Mouse (Mus musculus): ENCODE measurements at regions not wholly inside any gene's neighbourhood (a gene's known extent, or its start where the extent isn't known, plus 50 kb on each side); places are given as distances from the start of the nearest gene placed in this dataset.
"Not testable (repeated sequence)": the region's sequence is repeated elsewhere in the genome, so short reads cannot be mapped to it uniquely, and the experiment has no call there.

DNA sequence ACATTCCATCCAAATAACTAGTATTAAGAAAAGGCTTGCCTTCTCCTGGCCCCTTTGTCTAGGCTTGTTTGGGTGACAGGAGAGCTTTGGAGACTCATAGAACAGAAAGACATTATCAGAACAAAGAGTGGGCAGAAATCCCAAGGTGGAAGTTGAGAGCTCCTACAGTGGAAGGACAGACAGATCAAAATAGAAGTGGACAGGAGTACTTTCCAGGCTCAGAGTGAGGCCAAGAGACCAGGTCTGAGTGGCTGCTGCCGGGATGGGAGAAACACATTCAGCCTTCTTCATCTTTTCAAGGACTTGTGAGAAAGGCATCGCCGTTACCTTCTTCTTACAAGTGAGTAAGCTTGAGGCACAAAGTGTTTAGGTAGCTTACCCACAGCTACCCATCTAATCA, 197.5 kb downstream of the Fam43a start:
- CTCF ChIA-PET = no interaction called here

DNA sequence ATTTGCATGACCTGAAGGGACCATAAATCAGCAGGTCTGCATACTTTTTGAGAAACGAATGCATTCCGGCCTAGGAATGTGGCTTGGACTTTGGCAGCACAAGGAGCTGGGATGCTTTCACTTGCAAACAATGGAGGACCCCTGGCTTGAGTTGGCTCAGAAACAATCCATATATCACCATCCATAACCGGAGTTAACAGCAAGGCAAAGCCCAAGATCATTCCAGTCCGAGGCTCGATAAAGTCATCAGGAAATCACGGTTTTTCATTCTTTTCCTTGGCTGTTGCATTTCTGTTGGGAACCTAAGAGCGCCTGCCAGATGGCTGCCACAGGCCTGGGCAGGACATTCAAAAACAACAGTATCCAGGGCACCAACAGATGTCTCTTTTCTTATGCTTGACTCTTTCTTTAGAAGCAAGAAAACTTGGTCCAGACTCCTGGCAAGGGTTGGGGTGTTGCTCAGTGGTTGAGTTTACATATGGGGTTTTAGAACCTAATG, 198.5 kb downstream of the Fam43a start:
- CTCF ChIA-PET = no interaction called here

DNA sequence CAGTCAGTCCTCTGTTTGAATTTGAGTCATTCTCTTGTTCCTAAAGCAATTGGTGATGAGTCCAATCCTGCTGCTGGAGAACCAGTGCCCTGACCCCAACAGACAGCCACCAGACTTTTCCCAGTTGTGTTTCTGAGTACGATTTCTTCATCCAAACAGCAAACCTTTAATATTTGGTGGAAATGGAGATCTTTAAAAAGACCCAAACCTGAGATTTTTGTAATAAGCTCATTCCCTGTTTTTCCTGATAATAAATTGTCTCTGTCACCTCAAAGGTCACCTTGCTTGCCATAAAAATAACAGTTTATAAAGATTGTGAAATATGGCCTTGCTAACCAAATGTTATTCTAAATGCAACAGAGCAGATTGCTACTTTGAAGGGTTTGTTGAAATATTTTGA, 199.0 kb downstream of the Fam43a start:
- CTCF ChIA-PET = no interaction called here

DNA sequence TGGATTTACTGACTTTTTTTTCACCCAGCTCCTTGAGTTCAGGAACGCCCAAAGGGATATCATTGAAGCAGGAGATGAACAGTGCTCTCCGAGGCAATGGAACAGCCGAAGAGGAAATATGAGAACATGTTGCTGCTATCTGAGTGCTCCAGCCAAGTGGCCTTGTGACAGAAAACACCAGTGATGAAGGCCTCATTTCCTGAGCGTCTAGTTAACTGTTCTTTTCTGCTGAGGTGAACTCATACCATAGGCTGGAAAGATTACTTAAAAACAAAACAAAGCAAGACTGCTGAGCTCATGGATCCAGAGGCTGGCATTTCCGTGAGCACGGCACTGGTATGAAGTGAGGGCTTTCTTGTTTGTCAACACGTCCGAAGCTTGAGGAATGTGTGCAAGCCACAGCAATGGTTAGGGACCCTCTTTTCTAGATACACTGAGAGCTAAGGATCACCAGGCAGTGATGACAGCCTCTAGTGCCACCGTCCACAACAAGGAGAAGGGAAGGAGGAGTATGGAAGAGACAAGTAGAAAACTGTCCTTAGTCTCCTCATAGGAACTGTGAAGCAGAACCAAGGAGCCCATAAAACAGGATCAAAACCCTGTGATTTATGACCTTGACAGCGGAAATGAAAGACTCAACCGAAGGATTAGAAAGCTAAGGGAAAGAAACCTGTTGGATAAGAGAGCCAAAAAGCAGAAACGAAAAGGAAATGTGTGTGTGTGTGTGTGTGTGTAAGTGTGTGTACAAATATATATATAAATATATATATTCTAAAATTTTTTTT, 200.4 kb downstream of the Fam43a start:
- CTCF ChIA-PET = interaction anchor here (0.6 kb wide), 1 partner anchor 169 kb away, joined by 3 read pairs; no protein-coding TSS in a partner anchor

DNA sequence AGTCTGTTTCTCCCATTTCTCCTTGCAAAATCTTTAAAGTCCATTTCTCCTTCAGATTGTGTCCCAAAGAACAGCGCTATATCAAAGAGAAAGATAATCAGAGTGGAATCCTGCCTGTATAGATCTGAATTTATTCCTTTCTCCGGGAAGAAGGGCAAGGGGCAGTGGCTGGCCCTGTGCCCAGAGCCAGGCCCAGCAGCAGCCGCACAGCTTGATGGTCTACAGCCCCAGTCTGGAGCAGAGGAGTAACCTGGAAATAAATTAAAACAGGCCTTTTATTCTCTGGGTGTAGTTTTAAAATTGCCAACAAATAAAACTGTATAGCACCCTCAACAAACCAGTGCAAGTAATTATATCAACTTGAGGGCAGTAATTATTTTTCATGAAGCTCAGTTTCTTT, 204.5 kb downstream of the Fam43a start:
- CTCF ChIA-PET = no interaction called here

DNA sequence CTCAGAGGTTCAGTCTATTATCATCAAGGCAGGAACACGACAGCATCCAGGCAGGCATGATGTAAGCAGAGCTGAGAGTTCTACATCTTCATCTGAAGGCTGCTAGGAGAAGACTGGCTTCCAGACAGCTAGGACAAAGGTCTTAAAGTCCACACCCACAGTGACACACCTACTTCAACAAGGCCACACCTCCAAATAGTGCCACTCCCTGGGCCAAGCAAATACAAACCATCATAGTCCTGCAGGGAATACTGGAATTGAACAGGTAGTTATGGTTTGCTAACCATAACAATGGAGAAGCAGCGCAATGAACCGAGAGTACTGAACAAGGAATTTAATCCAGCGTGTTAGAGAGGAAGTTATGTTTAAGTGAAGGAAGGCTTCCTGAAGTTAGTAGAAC, 206.7 kb downstream of the Fam43a start:
- CTCF ChIA-PET = not testable (repeated sequence)

DNA sequence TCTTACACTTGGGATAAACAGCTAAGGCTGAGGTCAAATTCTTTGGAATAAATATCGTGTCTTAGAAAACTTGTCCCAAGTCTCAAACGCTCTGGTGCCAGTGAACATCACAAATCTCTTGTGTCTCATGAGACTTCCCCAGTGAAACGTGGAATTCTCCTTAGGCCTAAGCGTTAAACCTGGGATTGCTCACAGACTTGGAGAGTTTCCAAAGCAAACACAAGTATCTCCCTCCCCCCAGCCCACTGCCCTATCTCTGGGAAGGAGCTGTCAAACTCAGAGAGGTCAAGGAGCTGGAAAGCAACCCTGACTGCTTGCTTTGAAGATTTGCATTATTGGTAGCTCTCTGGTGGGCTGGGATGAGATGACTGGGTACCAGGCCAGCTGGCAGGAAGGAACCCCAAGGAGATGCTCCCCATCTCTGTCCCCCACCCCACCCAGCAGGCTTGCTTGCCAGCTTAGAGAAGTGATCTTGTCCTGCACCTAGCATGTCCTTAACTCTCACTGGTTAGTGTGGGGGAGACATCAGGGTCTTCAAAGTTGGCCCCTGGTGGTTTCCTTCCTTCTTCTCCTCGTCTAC, 219.1 kb downstream of the Fam43a start:
- CTCF ChIA-PET = interaction anchor here (0.6 to 0.8 kb wide), 2 partner anchors 198 to 584 kb away, joined by 3 to 7 read pairs; no protein-coding TSS in a partner anchor

DNA sequence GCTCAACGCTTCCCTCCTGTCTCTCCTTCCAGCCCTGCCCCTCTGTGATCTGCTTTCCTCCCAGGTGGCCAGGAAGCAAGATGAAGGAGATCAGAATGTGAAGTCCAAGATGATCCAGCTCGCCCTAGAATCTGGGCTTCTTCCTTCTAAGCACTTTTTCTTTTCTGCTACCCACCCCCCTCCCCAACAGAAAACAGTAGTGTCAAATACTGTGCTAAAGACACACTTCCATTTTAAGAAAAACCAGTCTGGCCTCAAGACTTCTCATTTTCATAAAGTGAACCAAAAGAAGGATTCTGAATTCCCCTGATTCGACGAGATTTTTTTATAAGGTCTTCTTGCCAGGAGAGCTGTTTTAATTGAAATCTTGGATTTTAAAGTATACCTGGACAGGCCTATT, 219.8 kb downstream of the Fam43a start:
- CTCF ChIA-PET = interaction anchor here (0.8 kb wide), 1 partner anchor 197 kb away, joined by 7 read pairs; no protein-coding TSS in a partner anchor

DNA sequence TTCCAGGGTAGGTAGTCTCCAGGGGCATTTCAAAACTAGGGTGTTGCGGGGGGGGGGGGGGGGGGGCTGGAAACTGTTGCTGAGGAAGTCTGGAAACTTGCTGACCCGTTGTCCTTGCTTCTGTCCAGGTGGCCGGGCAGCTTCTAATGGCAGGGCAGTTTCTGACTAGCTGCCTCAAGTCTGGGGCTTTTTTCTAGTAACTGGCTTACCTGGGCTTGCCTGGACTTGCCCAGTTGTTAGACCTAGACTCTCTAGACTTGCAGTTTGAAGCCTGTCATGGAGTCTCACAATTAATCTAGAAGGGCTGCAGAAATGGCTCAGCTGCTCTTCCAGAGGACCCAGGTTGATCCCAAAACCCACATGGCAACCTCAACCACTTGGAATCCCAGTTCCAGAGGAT, 220.7 kb downstream of the Fam43a start:
- CTCF ChIA-PET = interaction anchor here (0.6 kb wide), 1 partner anchor 905 kb away, joined by 3 read pairs; no protein-coding TSS in a partner anchor

DNA sequence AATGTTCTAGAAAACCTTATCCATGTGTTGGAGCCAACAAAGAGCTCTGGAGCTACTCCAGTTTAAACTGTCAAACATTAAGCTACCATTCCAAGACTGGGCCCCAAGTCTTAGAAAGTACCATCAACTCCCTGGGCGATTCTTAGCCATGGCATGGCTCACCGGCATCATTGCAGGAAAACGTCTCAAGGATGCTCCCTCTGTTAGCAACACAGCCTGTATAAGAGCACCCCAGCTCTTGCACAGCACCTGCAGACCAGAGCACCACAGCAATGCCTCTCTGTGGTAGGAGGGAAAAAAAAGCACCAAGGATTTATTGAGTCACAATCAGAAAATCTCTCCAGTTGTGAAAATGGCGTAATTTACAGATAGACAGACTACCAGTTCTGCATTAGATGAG, 221.2 kb downstream of the Fam43a start:
- CTCF ChIA-PET = interaction anchor here (0.6 kb wide), 1 partner anchor 904 kb away, joined by 3 read pairs; no protein-coding TSS in a partner anchor

DNA sequence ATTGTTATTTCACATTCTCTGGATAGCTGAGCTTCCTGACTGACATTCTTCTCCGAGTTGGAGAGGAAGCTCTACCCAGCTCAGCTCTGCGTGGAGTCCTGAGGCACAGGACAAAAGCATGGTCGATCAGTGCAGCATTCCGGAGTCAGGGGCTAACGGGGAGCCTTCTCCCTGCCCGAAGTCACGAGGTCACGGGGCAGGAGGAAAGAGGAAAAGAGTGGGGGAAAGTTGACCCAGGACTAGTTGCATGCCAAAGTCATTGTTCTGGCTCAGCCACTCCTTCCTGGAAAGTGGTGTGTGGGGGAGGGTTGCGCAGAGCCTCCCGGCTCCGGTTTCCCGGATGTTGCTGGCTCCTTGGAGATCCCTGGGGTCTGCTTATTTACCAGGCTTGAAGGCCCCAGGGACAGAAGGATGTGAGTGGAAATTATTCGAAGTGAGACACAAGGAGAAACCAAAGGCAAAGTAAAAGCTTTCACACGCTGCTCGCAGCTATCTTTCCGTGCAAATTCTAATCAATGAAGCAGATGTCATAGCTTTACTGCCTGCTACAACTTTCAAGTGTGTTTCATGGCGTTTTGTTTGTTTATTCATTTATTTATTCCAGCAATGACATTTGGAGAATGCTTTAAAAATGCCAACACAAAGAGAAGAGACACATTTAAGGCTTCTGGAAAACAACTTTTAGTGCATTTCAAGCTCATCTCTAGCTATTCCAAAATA, 221.8 kb downstream of the Fam43a start:
- CTCF ChIA-PET = no interaction called here

DNA sequence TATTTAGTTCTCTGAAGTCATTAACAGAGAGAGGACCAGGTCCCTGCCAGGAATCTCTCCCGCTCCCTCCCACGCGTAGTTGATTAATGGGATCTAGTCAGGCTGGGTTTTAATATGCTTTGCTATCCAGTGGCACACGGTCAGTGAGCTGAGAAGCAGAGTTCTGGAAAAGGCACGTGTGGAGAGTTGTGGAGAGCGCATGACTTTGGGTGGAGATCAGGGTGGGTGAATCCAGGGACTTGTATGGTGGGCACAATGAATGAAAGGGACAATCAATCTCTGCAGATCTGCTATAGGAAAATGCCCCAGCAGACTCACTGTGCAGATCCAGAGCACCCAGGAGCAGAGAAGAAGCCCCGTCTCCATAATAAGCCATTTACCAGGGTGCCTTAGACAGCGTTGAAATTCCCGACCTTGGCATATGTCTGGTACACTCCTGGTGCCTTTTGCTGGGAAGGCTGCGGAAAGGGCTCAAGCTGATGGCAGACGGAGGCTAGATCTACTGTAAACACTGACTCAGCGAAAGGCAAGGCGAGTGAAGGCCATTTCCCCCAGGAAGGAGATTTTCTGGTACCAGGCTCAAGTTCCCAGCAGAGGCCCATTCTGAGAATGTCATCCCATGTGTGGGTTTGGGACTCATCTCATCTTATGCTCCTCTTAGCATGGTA, 222.5 kb downstream of the Fam43a start:
- CTCF ChIA-PET = no interaction called here

DNA sequence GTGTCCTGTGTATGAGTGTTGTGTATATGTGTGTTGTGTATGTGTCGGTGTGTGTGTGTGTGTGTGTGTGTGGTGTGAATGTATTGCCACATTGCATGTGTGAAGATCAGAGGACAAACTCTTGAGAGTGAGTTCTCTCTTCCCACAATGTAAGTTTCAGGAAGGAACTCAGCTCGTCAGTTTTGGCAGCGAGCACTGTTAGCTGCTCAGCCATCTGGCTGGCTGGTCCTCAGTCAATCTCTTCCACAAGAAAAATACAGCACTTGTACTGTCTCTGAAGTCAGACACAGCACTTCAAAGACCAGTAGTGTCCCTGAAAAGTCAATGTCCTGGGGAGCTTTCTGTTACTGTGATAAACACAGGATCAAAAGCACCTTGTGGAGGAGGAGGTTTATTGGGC, 226.6 kb downstream of the Fam43a start:
- CTCF ChIA-PET = interaction anchor here (0.6 to 0.7 kb wide), 2 partner anchors 17 to 259 kb away, joined by 3 to 6 read pairs; no protein-coding TSS in a partner anchor

DNA sequence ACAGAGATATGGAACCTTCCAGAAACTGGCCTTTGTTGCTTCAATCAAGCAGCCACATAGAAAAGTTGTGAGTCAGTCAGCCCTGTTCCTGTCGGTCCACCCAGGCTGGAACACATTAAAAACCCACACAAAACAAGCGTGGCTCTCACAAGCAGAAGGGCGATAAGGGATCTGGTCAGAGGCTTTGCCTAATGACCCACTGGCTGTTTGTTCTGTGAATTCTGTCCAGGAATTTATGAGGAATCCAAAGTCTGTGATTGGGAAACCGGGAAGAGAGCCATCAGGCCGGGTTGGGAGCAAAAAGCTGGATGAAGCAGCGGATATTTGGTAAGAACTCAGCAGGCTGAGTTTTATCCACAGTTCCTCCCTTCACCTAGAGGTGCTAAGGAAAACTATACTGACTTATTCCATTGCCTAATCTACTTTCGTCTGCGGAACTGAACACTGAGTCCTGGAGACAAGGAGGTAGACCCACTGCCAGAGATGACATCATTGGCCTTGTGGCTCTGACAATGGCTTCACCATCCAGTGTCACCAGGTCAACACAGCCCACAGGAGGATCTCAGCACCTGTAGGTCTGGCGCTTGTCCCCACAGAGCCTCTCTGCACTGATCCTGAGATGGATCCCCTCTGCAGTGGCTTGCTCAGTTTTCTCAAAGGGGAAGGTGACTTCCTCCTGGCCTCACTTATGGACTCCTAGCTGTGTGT, 228.5 kb downstream of the Fam43a start:
- CTCF ChIA-PET = no interaction called here

DNA sequence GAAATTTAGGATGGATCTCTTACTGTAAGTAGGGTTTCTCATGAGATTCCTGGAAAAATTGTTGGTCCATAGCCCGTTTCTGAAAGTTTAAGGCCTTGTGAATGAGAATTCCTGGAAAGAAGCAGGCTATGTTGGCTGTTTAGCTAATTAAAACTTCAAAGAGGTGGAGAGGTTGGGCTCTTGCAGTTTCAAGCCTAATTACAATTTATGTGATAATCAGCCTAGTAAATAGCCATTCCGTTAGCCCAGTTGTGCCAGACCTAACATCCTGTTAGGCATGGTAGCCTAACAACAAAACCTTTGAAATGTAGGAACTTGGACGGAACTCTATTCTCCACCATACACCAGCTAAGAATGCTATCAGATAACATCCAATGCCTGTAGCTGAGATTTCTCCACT, 235.0 kb downstream of the Fam43a start:
- CTCF ChIA-PET = no interaction called here

DNA sequence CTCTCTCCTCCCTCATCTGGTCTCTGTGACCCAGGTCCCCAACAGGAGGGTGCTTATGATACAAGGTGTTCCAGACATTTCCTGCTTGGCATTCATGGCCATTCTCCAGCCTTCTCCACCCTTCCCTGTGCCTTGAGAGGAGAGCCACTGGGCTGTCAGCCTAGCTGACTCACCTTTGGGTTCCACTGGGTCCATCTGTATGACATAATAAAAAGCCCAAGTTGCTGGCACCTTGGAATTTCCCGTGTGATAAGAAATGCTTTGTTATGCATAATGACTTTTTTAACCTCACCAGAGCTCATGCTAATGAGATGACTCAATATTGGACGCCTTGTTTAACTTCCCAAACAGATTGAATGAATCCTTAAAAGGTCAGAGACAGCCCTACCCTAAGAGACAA, 236.2 kb downstream of the Fam43a start:
- CTCF ChIA-PET = no interaction called here

DNA sequence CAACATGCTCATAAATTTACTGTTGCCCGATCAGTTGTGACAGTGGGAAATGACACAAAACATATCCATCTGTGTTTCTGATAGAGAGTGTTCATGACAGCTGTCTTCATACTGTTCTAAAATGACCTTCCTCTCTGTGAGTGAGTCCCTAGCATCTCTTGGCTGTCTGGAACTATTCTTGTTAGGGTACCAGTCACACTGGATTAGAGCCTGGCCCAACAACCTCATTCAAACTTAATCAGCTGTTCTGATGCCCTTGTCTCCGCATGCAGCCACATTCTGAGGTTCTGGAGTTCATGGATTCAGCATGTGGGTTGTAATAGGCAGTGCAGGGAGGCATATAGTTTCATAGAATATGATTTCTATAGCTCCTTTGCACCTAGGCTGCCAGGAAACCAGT, 238.4 kb downstream of the Xxylt1 start:
- CTCF ChIA-PET = no interaction called here

DNA sequence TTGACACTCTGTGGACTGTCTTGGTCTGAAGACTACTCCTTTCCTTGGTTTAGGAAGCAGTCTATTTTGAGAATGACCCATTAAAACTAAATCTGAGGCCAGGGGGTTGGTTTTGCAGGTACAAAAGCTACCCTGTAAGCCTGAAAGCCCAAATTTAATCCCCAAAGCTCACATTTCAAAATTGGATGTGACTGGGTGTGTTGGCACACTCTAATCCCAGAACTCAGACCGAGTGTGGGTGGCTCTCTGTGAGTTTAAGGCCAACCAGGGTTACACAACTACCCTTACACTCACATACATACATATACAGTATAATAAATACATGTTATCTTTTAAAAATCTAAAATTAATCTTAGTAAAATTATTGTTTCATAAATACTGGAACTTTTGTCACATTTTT, 228.6 kb downstream of the Xxylt1 start:
- CTCF ChIA-PET = no interaction called here

DNA sequence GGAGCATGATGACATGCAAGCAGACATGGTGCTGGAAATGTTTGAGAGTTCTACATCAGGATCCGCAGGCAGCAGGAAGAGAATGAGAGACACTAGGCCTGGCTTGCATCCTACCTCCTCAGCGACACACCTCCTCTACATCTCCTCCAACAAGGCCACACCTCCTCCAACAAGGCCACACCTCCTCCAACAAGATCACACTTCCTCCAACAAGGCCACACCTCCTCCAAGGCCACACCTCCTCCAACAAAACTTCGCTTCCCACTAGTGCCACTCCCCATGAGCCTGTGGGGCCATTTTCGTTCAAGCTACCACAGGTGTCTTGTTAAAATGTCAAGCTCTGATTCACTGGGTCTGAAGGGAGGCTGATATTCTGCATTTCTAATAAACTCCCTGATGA, 226.5 kb downstream of the Xxylt1 start:
- CTCF ChIA-PET = no interaction called here

DNA sequence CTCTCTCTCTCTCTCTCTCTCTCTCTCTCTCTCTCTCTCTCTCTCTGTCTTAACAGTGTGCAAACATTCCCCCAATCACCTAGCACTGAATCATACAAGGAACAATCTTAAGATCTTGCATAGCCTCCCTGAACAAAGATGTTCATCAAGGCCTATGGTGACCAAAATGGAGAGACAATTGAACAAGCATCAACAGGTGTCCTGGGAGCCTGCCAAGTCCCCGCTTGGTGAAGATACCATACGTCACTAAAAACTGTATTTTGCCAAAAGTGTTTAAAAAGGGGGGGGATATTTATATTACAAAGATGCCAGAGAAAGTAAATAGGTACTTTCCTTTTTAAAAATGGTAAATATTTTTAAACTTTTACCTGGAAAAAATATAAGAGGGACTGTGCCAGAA, 223.6 kb downstream of the Xxylt1 start:
- CTCF ChIA-PET = no interaction called here

DNA sequence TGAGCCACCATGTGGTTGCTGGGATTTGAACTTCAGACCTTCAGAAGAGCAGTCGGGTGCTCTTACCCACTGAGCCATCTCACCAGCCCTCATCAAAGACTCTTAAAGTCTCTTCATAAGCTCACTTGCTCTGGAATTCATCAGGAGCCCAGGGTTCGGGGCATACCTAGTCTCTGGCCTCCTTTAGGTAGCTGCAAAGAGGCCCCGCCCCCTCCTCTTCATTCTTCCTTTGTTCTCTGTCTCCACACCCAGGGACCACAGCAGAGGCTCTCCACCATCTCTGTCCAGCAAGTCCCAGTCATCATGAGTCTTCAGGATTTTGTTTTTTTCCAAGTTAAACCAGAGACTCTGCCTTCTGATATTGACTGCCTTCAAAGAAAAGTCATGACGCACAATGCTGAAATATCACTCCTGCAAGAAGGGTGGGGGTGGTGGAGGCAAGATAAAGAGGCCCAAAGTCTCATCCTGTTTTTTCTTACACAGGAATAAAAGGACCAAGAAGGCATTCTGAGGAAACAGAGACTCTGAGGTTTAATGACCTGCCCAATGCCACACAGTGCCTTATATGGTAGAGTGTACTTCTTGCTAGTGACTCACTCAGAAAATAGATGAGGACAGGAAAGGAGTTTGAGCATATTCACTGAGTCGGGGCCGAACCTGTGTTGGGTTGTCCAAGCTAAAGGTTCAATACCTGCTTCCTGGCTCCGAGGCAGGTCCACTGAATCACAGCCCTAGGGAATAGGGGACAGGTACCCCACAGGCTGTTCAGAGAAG, 211.9 kb downstream of the Xxylt1 start:
- CTCF ChIA-PET = no interaction called here

Data from spleen, embryonic (tissue).